Mouse (Mus musculus) midbrain, embryonic 13.5 days (tissue): ENCODE results near the gene Vmn1r131. TPM values are rescaled to one million over a fixed set of nuclear protein-coding genes. Genes with fewer than 3 reads are reported as not detected.
"Not testable (repeated sequence)": the region's sequence is repeated elsewhere in the genome, so short reads cannot be mapped to it uniquely, and the experiment has no call there.

Source experiments
- ATAC-seq: fragments of 200-750 bp; cut with Nextera tagmentation; 2 replicates; pipeline ENCODE4 v1.8.0; 2017; ENCODE audit warnings: mild to moderate bottlenecking, moderate TSS enrichment, moderate library complexity
- H3K27ac ChIP-seq: fragments of 300-500 bp; sonication (generic); 2 replicates; pipeline ENCODE4 v1.5.1; 2015; ENCODE audit warnings: inconsistent platforms, mild to moderate bottlenecking, moderate library complexity
- H3K27me3 ChIP-seq: fragments of 300-500 bp; sonication (generic); 2 replicates; pipeline ENCODE4 v1.6.1; 2015; ENCODE audit warnings: mild to moderate bottlenecking, inconsistent platforms
- H3K36me3 ChIP-seq: fragments of 300-500 bp; sonication (generic); 2 replicates; pipeline ENCODE4 v1.6.1; 2015; ENCODE audit warnings: mild to moderate bottlenecking, inconsistent platforms
- H3K4me1 ChIP-seq: fragments of 300-500 bp; sonication (generic); replicated peaks from 2 replicates; pipeline ENCODE4 v1.6.1; 2015; ENCODE audit warnings: inconsistent platforms
- H3K4me2 ChIP-seq: fragments of 300-500 bp; sonication (generic); replicated peaks from 2 replicates; pipeline ENCODE4 v1.6.1; 2015; ENCODE audit warnings: moderate library complexity, mild to moderate bottlenecking, inconsistent platforms
- H3K4me3 ChIP-seq: fragments of 300-500 bp; sonication (generic); replicated peaks from 2 replicates; pipeline ENCODE4 v1.5.1; 2015; ENCODE audit warnings: mild to moderate bottlenecking, inconsistent platforms
- H3K9ac ChIP-seq: fragments of 300-500 bp; sonication (generic); replicated peaks from 2 replicates; pipeline ENCODE4 v1.6.1; 2015; ENCODE audit warnings: mild to moderate bottlenecking, inconsistent platforms
- H3K9me3 ChIP-seq: fragments of 300-500 bp; sonication (generic); 2 replicates; pipeline ENCODE4 v1.6.1; 2016; ENCODE audit warnings: mild to moderate bottlenecking, inconsistent platforms
- WGBS: fragments of 180-500 bp; shearing (Covaris S2); methylation state at CpG from one replicate; pipeline ENCODE4 v1.1.7; 2015; 5-methylcytosine and 5-hydroxymethylcytosine counted together
- polyA plus RNA-seq: library from polyadenylated mRNA; unstranded; fragments of >200 nt; fragmentation: Nextera tagmentation; extraction: Ambion mirVana; gene quantifications from 2 replicates; pipeline ENCODE4 v1.2.1, GENCODE M21; 2015

The Vmn1r131 gene
- polyA plus RNA-seq, result not detected in 2 replicates

DNA sequence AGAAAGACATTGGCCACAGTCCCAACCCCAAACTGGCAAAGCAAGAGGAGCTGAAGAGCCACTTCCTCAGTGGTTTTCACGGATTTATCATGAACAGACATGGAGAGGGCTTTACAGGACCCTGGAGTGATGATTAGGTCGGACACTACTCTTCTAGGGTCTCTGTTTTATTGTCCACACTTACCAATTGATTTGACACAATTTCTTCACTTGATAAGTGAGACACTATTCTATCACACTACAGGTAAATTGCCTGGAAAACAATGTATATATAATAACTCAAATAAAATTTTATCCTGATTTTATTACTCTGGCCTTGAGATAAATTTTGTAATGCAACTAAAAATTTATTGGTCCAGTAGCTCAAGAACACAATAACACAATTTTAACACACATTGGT lies at the start of gene Vmn1r131:
Gene Vmn1r131, minus strand, starts transcription at position 101 of the 400 bp plus-strand sequence.
- not testable (repeated sequence) for ATAC-seq, H3K9ac ChIP-seq
- WGBS, result no CpG with 5 or more reads among the region's 2 CpGs

DNA sequence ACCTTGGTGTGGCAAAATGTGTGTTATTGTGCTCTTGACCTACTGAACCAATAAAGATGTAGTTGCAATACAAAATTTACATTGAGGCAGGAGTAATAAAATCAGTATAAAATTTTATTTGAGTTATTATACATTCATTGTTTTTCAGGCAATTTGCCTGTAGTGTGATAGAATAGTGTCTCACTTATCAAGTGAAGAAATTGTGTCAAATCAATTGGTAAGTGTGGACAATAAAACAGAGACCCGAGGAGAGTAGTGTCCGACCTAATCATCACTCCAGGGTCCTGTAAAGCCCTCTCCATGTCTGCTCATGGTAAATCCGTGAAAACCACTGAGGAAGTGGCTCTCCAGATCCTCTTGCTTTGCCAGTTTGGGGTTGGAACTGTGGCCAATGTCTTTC lies 34.4 kb downstream of the Vmn1r131 start, which contains the start of gene Vmn1r130:
Gene Vmn1r130, plus strand, starts transcription at position 301 of the 400 bp plus-strand sequence.
- not testable (repeated sequence) for H3K4me3 ChIP-seq, H3K4me2 ChIP-seq, H3K9me3 ChIP-seq, H3K27me3 ChIP-seq, H3K9ac ChIP-seq, ATAC-seq, H3K27ac ChIP-seq, H3K4me1 ChIP-seq, H3K36me3 ChIP-seq
- WGBS, result no CpG with 5 or more reads among the region's 3 CpGs

More for the DNA sequence above, at the start of gene Vmn1r131:
- not testable (repeated sequence) for H3K36me3 ChIP-seq, H3K4me2 ChIP-seq, H3K27me3 ChIP-seq, H3K9me3 ChIP-seq, H3K27ac ChIP-seq, H3K4me3 ChIP-seq, H3K4me1 ChIP-seq

Other genes with a start within 250 kb of the Vmn1r131 start
- not detected in 2 replicates for gene Vmn1r126, start 244.6 kb downstream of the Vmn1r131 start, polyA plus RNA-seq
- not detected in 2 replicates for gene Vmn1r127, start 226.2 kb downstream of the Vmn1r131 start, polyA plus RNA-seq
- gene Vmn1r128, start 196.7 kb downstream of the Vmn1r131 start, polyA plus RNA-seq, result not detected in 2 replicates
- gene Vmn1r129, start 184.8 kb downstream of the Vmn1r131 start, polyA plus RNA-seq, result not detected in 2 replicates
- not detected in 2 replicates for gene Gm6882, start 113.3 kb downstream of the Vmn1r131 start, polyA plus RNA-seq
- not detected in 2 replicates for gene Vmn1r130, start 34.3 kb downstream of the Vmn1r131 start, polyA plus RNA-seq
- not detected in 2 replicates for gene Vmn1r132, start 68.0 kb upstream of the Vmn1r131 start, polyA plus RNA-seq
- gene Gm4175, start 215.4 kb upstream of the Vmn1r131 start, polyA plus RNA-seq, result not detected in 2 replicates